Mouse (Mus musculus) 416B (cell line): ENCODE measurements around the gene Nek1.
A peak's percentile ranks its signal among the peaks of the same experiment; 100 is the strongest.
"Not testable (repeated sequence)": the region's sequence is repeated elsewhere in the genome, so short reads cannot be mapped to it uniquely, and the experiment has no call there.

Experiments used
- DNase-seq: peaks from one replicate; pipeline ENCODE4 v3.0.0; 2011; ENCODE audit warnings: low read depth

Nek1 gene

GRCm38 (mm10) chr8:60984260-60985010 lies 8.6 kb upstream of the Nek1 start:
- not testable (repeated sequence) for DNase-seq

GRCm38 (mm10) chr8:60992561-60992909 lies 460 bp upstream of the Nek1 start:
- peak; percentile 92 for DNase-seq

GRCm38 (mm10) chr8:60993639-60993986 lies 618 bp downstream of the Nek1 start:
- DNase-seq, result no peak

DNA sequence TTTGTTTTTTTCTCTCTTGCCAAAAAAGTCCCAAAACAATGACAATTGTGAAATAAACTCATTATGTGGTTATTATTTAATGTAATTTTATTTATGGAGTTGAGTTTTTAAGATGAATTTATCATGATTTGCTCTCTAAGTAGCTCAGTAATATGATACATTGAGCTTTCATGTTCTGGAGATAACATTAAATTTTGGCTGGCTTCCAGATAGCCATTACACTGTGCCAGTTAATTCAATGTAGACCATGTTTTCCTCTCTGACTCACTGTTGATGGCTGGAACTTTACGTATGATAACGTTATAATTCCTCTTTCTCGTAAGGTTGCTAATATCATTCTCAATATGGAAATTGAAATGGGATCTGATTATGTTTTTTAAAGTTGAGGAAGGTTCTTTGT lies 3.5 kb downstream of the Nek1 start:
- DNase-seq, result peak; percentile 89

- peak; percentile 69 for DNase-seq
Measured at GRCm38 (mm10) chr8:61041951-61042350, 49.0 kb downstream of the Nek1 start.

DNA sequence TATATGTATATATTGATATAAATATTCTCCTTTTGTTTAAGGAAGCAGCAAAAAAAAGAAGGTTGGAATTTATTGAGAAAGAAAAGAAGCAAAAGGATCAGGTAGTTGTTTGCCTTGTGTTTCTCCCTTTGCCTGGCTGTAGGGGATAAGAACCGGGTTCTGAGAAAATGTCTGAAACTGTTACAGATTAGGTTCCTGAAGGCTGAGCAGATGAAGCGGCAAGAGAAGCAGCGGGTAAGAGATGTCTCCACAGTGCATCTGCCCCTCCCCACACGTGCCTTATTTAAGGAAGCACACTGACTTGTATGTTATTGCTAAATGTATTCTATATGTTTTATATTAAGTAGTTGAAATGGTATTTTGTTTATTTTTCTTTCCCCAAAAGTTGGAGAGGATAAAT lies 50.9 kb downstream of the Nek1 start:
- DNase-seq, result no peak

DNA sequence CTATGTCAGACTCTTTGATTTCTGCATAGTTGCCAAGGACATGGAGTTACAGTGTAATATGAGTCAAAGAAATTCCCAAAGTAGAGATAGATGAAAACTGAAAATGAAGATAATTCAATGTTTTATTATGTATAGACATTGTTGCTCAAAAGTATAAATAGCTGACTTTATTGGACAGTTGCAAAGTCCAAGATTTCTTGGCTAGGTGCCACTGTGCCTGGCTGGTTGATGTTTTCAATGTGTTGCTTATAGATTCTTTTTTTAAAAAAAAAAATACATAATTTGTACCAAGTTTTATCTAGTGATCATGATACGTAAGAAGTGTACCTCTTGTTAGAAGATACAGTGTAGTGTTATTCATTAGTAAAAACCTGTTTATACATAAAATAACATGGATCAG lies 53.8 kb downstream of the Nek1 start:
- no peak for DNase-seq

DNA sequence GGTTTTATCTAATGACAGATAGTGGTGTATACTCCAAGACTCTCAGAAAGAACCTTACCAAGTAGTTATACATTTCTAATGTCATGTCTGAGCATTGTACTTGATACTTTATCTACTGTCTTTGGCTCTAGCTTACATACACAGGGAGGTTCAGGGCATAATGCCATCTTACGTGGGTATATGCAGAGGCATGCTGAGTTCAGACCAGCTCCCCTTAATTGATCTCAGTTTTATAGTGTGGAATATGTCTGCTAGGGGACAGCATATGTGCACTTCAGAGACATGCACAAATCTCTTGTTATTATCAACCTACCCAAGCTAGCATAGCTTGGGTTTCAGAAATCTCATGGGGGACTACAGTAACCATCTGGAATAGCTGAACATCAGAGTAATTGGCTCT lies 60.0 kb downstream of the Nek1 start:
- DNase-seq, result no peak

DNA sequence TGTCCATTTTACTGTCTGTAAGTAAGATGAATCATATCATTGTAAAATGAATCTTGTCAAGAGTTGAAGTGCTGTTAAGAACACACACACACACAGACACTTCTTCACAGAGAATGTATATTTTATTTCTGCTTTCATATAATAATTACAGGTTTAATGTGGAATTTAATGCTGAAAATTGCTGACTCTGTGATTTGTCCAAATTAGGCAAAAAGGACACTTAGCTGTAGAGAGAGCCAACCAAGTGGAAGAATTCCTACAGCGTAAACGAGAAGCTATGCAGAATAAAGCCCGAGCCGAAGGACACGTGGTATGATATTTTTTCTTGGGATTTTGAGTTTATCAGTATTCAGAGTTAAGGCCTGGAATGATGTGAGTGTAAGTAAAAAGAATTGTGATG lies 61.3 kb downstream of the Nek1 start:
- no peak for DNase-seq

DNA sequence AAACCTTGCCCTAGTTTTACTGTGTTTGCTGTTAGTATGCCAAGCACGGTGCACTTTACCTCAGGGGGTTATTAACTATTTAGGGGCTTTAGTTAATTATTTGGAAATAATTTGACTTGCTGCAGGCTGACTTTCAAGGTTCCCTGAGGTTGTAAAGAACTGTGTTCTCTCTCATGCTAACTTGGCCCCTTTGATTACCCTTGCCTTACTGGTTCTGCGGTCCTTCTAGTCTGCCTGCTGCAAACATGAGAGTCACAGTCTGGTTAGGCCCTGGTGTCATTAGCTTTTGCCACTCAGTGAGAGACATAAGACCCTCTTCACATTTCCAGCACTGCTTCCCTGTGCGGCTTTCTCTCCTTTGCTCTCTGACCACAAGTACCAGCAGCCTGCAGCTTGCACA lies 64.0 kb downstream of the Nek1 start:
- DNase-seq, result no peak

- DNase-seq, result peak; percentile 43
Measured at GRCm38 (mm10) chr8:61059143-61059542, 66.1 kb downstream of the Nek1 start.

- no peak for DNase-seq
Measured at GRCm38 (mm10) chr8:61060412-61060811, 67.4 kb downstream of the Nek1 start.

GRCm38 (mm10) chr8:61075059-61075458 lies 82.1 kb downstream of the Nek1 start:
- peak; percentile 35 for DNase-seq

DNA sequence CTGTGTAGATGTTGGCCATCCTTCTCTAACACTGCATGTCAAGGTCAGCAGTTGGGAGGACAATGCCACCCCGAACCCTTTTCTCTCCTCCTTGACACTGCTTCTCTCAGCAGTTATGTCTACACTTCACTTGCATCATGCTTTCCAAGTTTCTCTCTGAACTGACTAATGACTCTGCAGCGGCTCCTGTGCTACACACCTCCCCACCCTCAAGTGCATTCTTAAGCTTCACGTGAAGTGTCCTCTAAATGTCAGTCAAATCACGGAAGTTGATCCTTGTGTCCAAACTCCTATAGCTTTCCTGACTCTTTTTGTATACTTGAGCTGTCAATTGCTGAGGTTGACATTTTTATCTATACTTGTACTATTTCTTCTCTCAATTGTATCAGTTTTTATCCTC lies 117.5 kb downstream of the Nek1 start:
- DNase-seq, result no peak

DNA sequence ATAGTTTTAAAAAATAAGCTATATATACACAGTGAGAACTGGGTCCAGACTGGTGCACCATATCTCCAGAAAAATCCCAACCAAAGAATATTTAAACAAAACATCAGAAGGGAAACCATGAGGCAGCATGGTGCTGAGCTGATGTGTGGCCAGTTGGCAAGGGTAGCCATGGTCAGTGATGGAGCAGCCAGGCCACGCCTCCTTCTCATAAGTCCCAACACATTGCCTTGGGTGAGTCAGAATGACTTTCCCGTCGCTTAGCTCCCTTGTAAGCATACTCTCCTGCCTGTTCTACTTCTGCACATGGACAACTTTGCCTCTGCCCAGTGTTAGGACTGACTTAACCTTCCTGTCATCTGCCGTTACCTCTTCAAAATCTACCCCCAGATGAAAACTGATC lies 118.9 kb downstream of the Nek1 start:
- DNase-seq, result no peak

GRCm38 (mm10) chr8:61121631-61122030 lies 128.6 kb downstream of the Nek1 start:
- DNase-seq, result no peak

- DNase-seq, result peak; percentile 73
Measured at GRCm38 (mm10) chr8:61127299-61127861, 134.4 kb downstream of the Nek1 start.

GRCm38 (mm10) chr8:61132561-61133134 lies 139.7 kb downstream of the Nek1 start:
- DNase-seq, result no peak

- DNase-seq, result no peak
Measured at GRCm38 (mm10) chr8:61141869-61142268, 148.9 kb downstream of the Nek1 start.

DNA sequence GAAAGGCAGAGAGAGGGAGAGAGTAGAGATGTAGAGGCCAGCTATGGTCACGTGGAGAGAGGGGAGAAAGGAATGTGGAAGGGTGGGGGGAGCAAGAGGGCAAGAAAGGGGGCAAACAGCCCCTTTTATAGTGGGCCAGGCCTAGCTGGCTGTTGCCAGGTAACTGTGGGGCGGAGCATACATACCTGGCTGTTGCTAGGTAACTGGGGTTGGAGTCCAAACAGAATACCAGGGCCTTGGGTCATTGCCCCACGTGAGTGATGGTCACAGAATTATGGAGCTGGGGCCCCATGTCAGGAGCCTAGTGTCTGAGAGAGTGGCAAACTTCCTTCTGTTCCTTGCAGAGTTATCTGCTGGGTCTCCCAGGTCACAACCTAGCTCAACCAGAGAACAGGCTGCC lies 149.3 kb downstream of the Nek1 start:
- DNase-seq, result no peak

DNA sequence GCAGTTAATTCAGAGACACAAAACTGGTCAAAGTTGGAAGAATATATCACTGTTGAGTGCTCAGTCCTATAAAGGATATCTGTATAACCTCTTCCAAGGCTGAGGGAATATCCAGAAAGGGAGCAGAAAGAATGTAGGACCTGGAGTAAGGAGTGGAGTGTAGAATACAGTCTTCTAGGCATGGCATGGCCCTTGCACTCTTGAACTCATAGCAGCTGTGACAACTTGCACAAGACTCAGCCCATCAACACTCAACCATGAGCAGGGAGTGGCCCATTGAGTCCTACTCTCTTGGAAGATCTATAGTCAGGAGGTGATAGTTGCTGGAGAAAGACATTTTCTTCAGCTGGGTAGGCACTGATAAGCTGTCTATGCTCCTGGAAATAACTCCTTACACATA lies 149.8 kb downstream of the Nek1 start:
- DNase-seq, result no peak

- no peak for DNase-seq
Measured at GRCm38 (mm10) chr8:61148728-61149127, 155.7 kb downstream of the Nek1 start.

GRCm38 (mm10) chr8:61150596-61150995 lies 157.6 kb downstream of the Nek1 start:
- no peak for DNase-seq

- DNase-seq, result no peak
Measured at GRCm38 (mm10) chr8:61156406-61156805, 163.4 kb downstream of the Nek1 start.
